ENCODE assay signal across 16 mouse cellular contexts in the genomic region with DNA sequence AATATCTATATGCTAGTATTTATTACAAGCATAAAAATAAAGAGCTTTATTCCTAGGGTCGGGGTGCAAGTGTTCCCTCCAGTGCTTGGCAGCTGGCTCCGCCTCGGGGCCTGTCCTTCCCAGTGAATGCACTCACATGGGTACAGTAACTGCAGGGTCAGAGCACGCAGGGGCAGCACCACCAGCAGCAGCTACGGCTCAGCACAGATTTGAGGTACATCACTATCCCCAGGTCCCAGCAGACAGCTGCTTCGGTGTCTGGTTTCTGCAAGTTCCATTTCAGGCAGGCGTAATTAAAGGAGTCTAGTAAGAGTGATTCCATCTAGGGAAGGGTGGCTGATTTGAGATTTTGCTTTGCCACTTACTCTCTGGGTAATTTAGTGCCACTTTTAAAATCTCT. TPM values are rescaled to one million over a fixed set of nuclear protein-coding genes. Genes with fewer than 3 reads are reported as not detected.
DNase-seq lines count a peak whose midpoint lies in the region; ATAC-seq and TF ChIP-seq lines count a peak whose summit lies in the region.
"Had no signal": no experiment of that assay in that cellular context is flagged by ENCODE, and none has a peak within 500 bp of the region (broad histone marks: within the 10 kb centered on the region; RNA-seq: fewer than 3 reads in every experiment).

No protein-coding gene starts in this region.

- no peak for TF ChIP-seq EP300 in heart, adult 2 months (IDR thresholded peaks at IDR 0.05; ENCODE audit: insufficient read depth, low read depth, low read length)
- no peak for TF ChIP-seq EP300 in heart, postnatal 0 days (IDR thresholded peaks at IDR 0.05; ENCODE audit: low read depth)

- H3K4me2 ChIP-seq in heart, postnatal 0 days (ENCODE audit: low read depth, low read length), result no peak overlapping the region
- no peak overlapping the region for H3K4me2 ChIP-seq in heart, embryonic 11.5 days
- no peak overlapping the region for H3K4me2 ChIP-seq in embryonic facial prominence, embryonic 15.5 days (replicated peaks)
- H3K4me2 ChIP-seq in forebrain, postnatal 0 days (ENCODE audit: low read depth), result no peak overlapping the region
- H3K4me2 ChIP-seq: hindbrain, embryonic 13.5 days; liver, embryonic 13.5 days had no signal

- intact Hi-C loops in heart, adult 2 months (cut with DNase I), result no loop called here

- no peaks in the 10 kb centered on the region for H3K27me3 ChIP-seq in heart, adult 2 months (ENCODE audit: control insufficient read depth, insufficient read depth, low read length)
- H3K27me3 ChIP-seq in heart, postnatal 0 days (ENCODE audit: control insufficient read depth, insufficient read depth, low read length), result no peaks in the 10 kb centered on the region
- no peaks in the 10 kb centered on the region for H3K27me3 ChIP-seq in heart, embryonic 11.5 days (ENCODE audit: control insufficient read depth, insufficient read depth, low read length)
- no peaks in the 10 kb centered on the region for H3K27me3 ChIP-seq in embryonic facial prominence, embryonic 15.5 days
- H3K27me3 ChIP-seq in forebrain, postnatal 0 days (ENCODE audit: insufficient read depth, low read length), result no peaks in the 10 kb centered on the region
- H3K27me3 ChIP-seq: hindbrain, embryonic 13.5 days had no signal

- H3K79me2 ChIP-seq in heart, adult 2 months (replicated peaks; ENCODE audit: control insufficient read depth, insufficient read depth, low read length), result no peaks in the 10 kb centered on the region

- no peak for TF ChIP-seq POLR2A in heart, adult 2 months (IDR thresholded peaks at IDR 0.05; ENCODE audit: insufficient read depth, low read depth, low read length)

- H3K4me1 ChIP-seq in heart, adult 2 months (ENCODE audit: control insufficient read depth, insufficient read depth, low read length), result peaks cover 3% of the 10 kb centered on the region; the same call in 1 of the 2 replicates
- peaks cover 5% of the 10 kb centered on the region; the same call in 1 of the 2 replicates for H3K4me1 ChIP-seq in heart, postnatal 0 days (ENCODE audit: control insufficient read depth, insufficient read depth)
- H3K4me1 ChIP-seq in heart, embryonic 11.5 days (ENCODE audit: control insufficient read depth, insufficient read depth, low read length), result peaks cover 5% of the 10 kb centered on the region
- H3K4me1 ChIP-seq in embryonic facial prominence, embryonic 15.5 days, result no peaks in the 10 kb centered on the region
- H3K4me1 ChIP-seq in forebrain, postnatal 0 days (ENCODE audit: insufficient read depth), result no peaks in the 10 kb centered on the region
- H3K4me1 ChIP-seq: midbrain, embryonic 10.5 days had no signal

- H3K9ac ChIP-seq in heart, adult 2 months (ENCODE audit: low read depth, low read length), result no peak overlapping the region
- no peak overlapping the region for H3K9ac ChIP-seq in heart, postnatal 0 days (replicated peaks; ENCODE audit: low read depth, low read length)
- no peak overlapping the region for H3K9ac ChIP-seq in heart, embryonic 11.5 days (ENCODE audit: low read depth, low read length)
- H3K9ac ChIP-seq in embryonic facial prominence, embryonic 15.5 days, result no peak overlapping the region
- H3K9ac ChIP-seq in forebrain, postnatal 0 days, result no peak overlapping the region
- H3K9ac ChIP-seq: hindbrain, embryonic 13.5 days had no signal

- 0 out of 2 replicates have a peak, but pooled peaks cover 3% of the 10 kb centered on the region for H3K9me3 ChIP-seq in heart, postnatal 0 days (replicated peaks; ENCODE audit: control insufficient read depth, low read length)
- H3K9me3 ChIP-seq in heart, embryonic 11.5 days (replicated peaks; ENCODE audit: control insufficient read depth, low read length), result peaks cover 2% of the 10 kb centered on the region; the same call in 1 of the 2 replicates
- H3K9me3 ChIP-seq in embryonic facial prominence, embryonic 15.5 days (replicated peaks), result no peaks in the 10 kb centered on the region
- H3K9me3 ChIP-seq in forebrain, postnatal 0 days (ENCODE audit: low read length), result no peaks in the 10 kb centered on the region
- H3K9me3 ChIP-seq: hindbrain, embryonic 13.5 days had no signal

- no peaks in the 10 kb centered on the region for H3K36me3 ChIP-seq in heart, adult 2 months (ENCODE audit: control insufficient read depth, insufficient read depth, low read length)
- 0 out of 2 replicates have a peak, but pooled peaks cover 6% of the 10 kb centered on the region for H3K36me3 ChIP-seq in heart, postnatal 0 days (replicated peaks; ENCODE audit: control insufficient read depth, insufficient read depth, low read length)
- H3K36me3 ChIP-seq in heart, embryonic 11.5 days (ENCODE audit: control insufficient read depth, insufficient read depth, low read length), result peaks cover 5% of the 10 kb centered on the region; the same call in 1 of the 2 replicates
- H3K36me3 ChIP-seq in embryonic facial prominence, embryonic 15.5 days, result peaks cover 31% of the 10 kb centered on the region
- peaks cover 74% of the 10 kb centered on the region for H3K36me3 ChIP-seq in forebrain, postnatal 0 days (ENCODE audit: insufficient read depth)
- H3K36me3 ChIP-seq: liver, embryonic 13.5 days had no signal

- 67% methylated on average over 7 of the region's 7 CpGs for WGBS in heart, adult 2 months
- 49% methylated on average over 7 of the region's 7 CpGs for WGBS in heart, postnatal 0 days
- 54% methylated on average over 7 of the region's 7 CpGs for WGBS in heart, embryonic 11.5 days (ENCODE audit: insufficient replicate concordance)
- WGBS in embryonic facial prominence, embryonic 15.5 days, result 49% methylated on average over 7 of the region's 7 CpGs
- WGBS in forebrain, postnatal 0 days, result 79% methylated on average over 7 of the region's 7 CpGs

- peak; percentile 82 for DNase-seq in heart, adult 11 months
- no peak for DNase-seq in heart, adult 2 months
- DNase-seq in heart, postnatal 0 days (ENCODE audit: low spot score), result no peak
- peak; percentile 55 for DNase-seq in brain, adult 2 months (ENCODE audit: low read depth, low spot score)
- DNase-seq in forebrain, postnatal 0 days, result no peak
- DNase-seq: embryo, embryonic 11 days; liver, embryonic 13.5 days; spleen, adult 18-20 months; thymus, postnatal 36 days had no signal

- no peak overlapping the region for H3K27ac ChIP-seq in heart, adult 2 months
- peak overlapping the region; percentile 89; the same call in 1 of the 2 replicates for H3K27ac ChIP-seq in heart, postnatal 0 days (ENCODE audit: low read depth)
- no peak overlapping the region for H3K27ac ChIP-seq in heart, embryonic 11.5 days (ENCODE audit: low read depth, low read length)
- H3K27ac ChIP-seq in embryonic facial prominence, embryonic 15.5 days (replicated peaks), result peak overlapping the region; percentile 40; the same call in 1 of the 2 replicates
- no peak overlapping the region for H3K27ac ChIP-seq in forebrain, postnatal 0 days (ENCODE audit: low read depth, low read length)
- H3K27ac ChIP-seq: hindbrain, embryonic 13.5 days; liver, embryonic 13.5 days; macrophage; midbrain, embryonic 10.5 days had no signal

- no peak for TF ChIP-seq CTCF in heart, adult 2 months (IDR thresholded peaks at IDR 0.05)
- no peak for TF ChIP-seq CTCF in heart, postnatal 0 days (IDR thresholded peaks at IDR 0.05; ENCODE audit: low read depth)
- TF ChIP-seq CTCF in forebrain, postnatal 0 days (IDR thresholded peaks at IDR 0.05; ENCODE audit: low read depth), result no peak

- H3K4me3 ChIP-seq in heart, adult 2 months, result no peak overlapping the region
- no peak overlapping the region for H3K4me3 ChIP-seq in heart, postnatal 0 days (ENCODE audit: low read depth, low read length)
- no peak overlapping the region for H3K4me3 ChIP-seq in heart, embryonic 11.5 days (ENCODE audit: low read depth, low read length)
- no peak overlapping the region for H3K4me3 ChIP-seq in embryonic facial prominence, embryonic 15.5 days (replicated peaks)
- no peak overlapping the region for H3K4me3 ChIP-seq in forebrain, postnatal 0 days (ENCODE audit: low read depth, low read length)
- H3K4me3 ChIP-seq: hindbrain, embryonic 13.5 days; liver, embryonic 13.5 days; midbrain, embryonic 10.5 days had no signal

- ATAC-seq in heart, postnatal 0 days (ENCODE audit: insufficient read depth, low read depth), result no peak
- ATAC-seq in heart, embryonic 11.5 days (replicated peaks; ENCODE audit: insufficient number of reproducible peaks, low FRiP score, low TSS enrichment), result no peak
- ATAC-seq in embryonic facial prominence, embryonic 15.5 days (ENCODE audit: insufficient number of reproducible peaks, low FRiP score, low TSS enrichment, low read depth), result no peak
- ATAC-seq in forebrain, postnatal 0 days, result no peak
- ATAC-seq: intestine, embryonic 16.5 days had no signal

RNA-seq across cellular contexts. Expression of a gene that starts 16.5 kb away (rescaled TPM):
- 10 to 100 TPM; 13.1 to 15.9 TPM for total RNA-seq in heart, adult 2 months (2021)
- polyA plus RNA-seq in heart, adult 2 months (2012; rRNA removed), result 20.7 and 26.2 TPM in 2 replicates
- 90.9 and 101 TPM in 2 replicates for total RNA-seq in heart, postnatal 0 days (2014; rRNA removed; ENCODE audit: low replicate concordance)
- 60.3 and 60.8 TPM in 2 replicates for polyA plus RNA-seq in heart, postnatal 0 days (2015; fragmentation: Nextera tagmentation; extraction: Ambion mirVana)
- 26.4 and 27.2 TPM in 2 replicates for polyA plus RNA-seq in heart, embryonic 11.5 days (2014; fragmentation: Nextera tagmentation; extraction: Ambion mirVana)
- polyA plus RNA-seq in embryonic facial prominence, embryonic 15.5 days (2015; fragmentation: Nextera tagmentation; extraction: Ambion mirVana), result 118 and 126 TPM in 2 replicates
- 917 and 954 TPM in 2 replicates for total RNA-seq in forebrain, postnatal 0 days (2014; rRNA removed)
- 702 and 718 TPM in 2 replicates for polyA plus RNA-seq in forebrain, postnatal 0 days (2015; fragmentation: Nextera tagmentation; extraction: Ambion mirVana)
- total RNA-seq: monocyte, adult 5-6 weeks had no signal

RNA-seq across cellular contexts. Expression of a gene that starts 16.6 kb away (rescaled TPM):
- 10 to 100 TPM; 19.7 to 22.7 TPM for total RNA-seq in heart, adult 2 months (2021)
- 46.2 and 46.7 TPM in 2 replicates for polyA plus RNA-seq in heart, adult 2 months (2012; rRNA removed)
- 63.9 and 88.0 TPM in 2 replicates for total RNA-seq in heart, postnatal 0 days (2014; rRNA removed; ENCODE audit: low replicate concordance)
- polyA plus RNA-seq in heart, postnatal 0 days (2015; fragmentation: Nextera tagmentation; extraction: Ambion mirVana), result 29.1 and 36.6 TPM in 2 replicates
- polyA plus RNA-seq in heart, embryonic 11.5 days (2014; fragmentation: Nextera tagmentation; extraction: Ambion mirVana), result 16.0 and 18.2 TPM in 2 replicates
- polyA plus RNA-seq in embryonic facial prominence, embryonic 15.5 days (2015; fragmentation: Nextera tagmentation; extraction: Ambion mirVana), result 33.2 and 34.5 TPM in 2 replicates
- 37.0 and 50.5 TPM in 2 replicates for total RNA-seq in forebrain, postnatal 0 days (2014; rRNA removed)
- polyA plus RNA-seq in forebrain, postnatal 0 days (2015; fragmentation: Nextera tagmentation; extraction: Ambion mirVana), result 30.4 and 31.1 TPM in 2 replicates

RNA-seq across cellular contexts. Expression of a gene that starts 40.2 kb away (rescaled TPM):
- 1 to 10 TPM; 5.3 to 6.1 TPM for total RNA-seq in heart, adult 2 months (2021)
- 4.8 and 5.4 TPM in 2 replicates for polyA plus RNA-seq in heart, adult 2 months (2012; rRNA removed)
- total RNA-seq in heart, postnatal 0 days (2014; rRNA removed; ENCODE audit: low replicate concordance), result 38.8 and 49.9 TPM in 2 replicates
- polyA plus RNA-seq in heart, postnatal 0 days (2015; fragmentation: Nextera tagmentation; extraction: Ambion mirVana), result 25.2 and 25.6 TPM in 2 replicates
- 119 and 138 TPM in 2 replicates for polyA plus RNA-seq in heart, embryonic 11.5 days (2014; fragmentation: Nextera tagmentation; extraction: Ambion mirVana)
- 101 and 102 TPM in 2 replicates for polyA plus RNA-seq in embryonic facial prominence, embryonic 15.5 days (2015; fragmentation: Nextera tagmentation; extraction: Ambion mirVana)
- total RNA-seq in forebrain, postnatal 0 days (2014; rRNA removed), result 14.8 and 19.3 TPM in 2 replicates
- 14.1 and 14.9 TPM in 2 replicates for polyA plus RNA-seq in forebrain, postnatal 0 days (2015; fragmentation: Nextera tagmentation; extraction: Ambion mirVana)

RNA-seq across cellular contexts. Expression of a gene that starts 43.7 kb away (rescaled TPM):
- 10 to 100 TPM; 34.4 to 34.8 TPM for total RNA-seq in heart, adult 2 months (2021)
- polyA plus RNA-seq in heart, adult 2 months (2012; rRNA removed), result 88.0 and 118 TPM in 2 replicates
- total RNA-seq in heart, postnatal 0 days (2014; rRNA removed; ENCODE audit: low replicate concordance), result 45.9 and 131 TPM in 2 replicates
- 39.1 and 46.9 TPM in 2 replicates for polyA plus RNA-seq in heart, postnatal 0 days (2015; fragmentation: Nextera tagmentation; extraction: Ambion mirVana)
- 40.1 and 41.8 TPM in 2 replicates for polyA plus RNA-seq in heart, embryonic 11.5 days (2014; fragmentation: Nextera tagmentation; extraction: Ambion mirVana)
- polyA plus RNA-seq in embryonic facial prominence, embryonic 15.5 days (2015; fragmentation: Nextera tagmentation; extraction: Ambion mirVana), result 83.7 and 86.5 TPM in 2 replicates
- 45.0 and 69.2 TPM in 2 replicates for total RNA-seq in forebrain, postnatal 0 days (2014; rRNA removed)
- 35.0 and 41.4 TPM in 2 replicates for polyA plus RNA-seq in forebrain, postnatal 0 days (2015; fragmentation: Nextera tagmentation; extraction: Ambion mirVana)

Comparison
In these comparisons a context has a peak if more than half of its experiments do, and no peak if none do; other contexts are left out.
1. DNase-seq: peak in heart, adult 11 months (single experiment) and brain, adult 2 months (single experiment); none in heart, adult 2 months (0 of 2), heart, postnatal 0 days (single experiment) and forebrain, postnatal 0 days (single experiment).
2. H3K27ac ChIP-seq: peak in heart, postnatal 0 days (single experiment) and embryonic facial prominence, embryonic 15.5 days (single experiment); none in heart, adult 2 months (single experiment), heart, embryonic 11.5 days (single experiment) and forebrain, postnatal 0 days (single experiment).